Mouse (Mus musculus) limb, embryonic 14.5 days (tissue): ENCODE measurements around the gene C130050O18Rik. TPM values are rescaled to one million over a fixed set of nuclear protein-coding genes. Genes with fewer than 3 reads are reported as not detected.

ENCODE experiments used
- ATAC-seq: fragments of 200-750 bp; cut with Nextera tagmentation; 2 replicates; pipeline ENCODE4 v1.8.0; 2017; ENCODE audit warnings: low read depth, moderate number of reproducible peaks, moderate TSS enrichment; ENCODE audit not compliant: low FRiP score
- DNase-seq: peaks from one replicate; pipeline ENCODE4 v3.0.0-alpha.2; 2015; ENCODE audit warnings: low spot score
- H3K27ac ChIP-seq: fragments of 300-500 bp; sonication (generic); replicated peaks from 2 replicates; pipeline ENCODE4 v1.5.1; 2014; ENCODE audit warnings: low read depth, mild to moderate bottlenecking, low read length, moderate library complexity, mixed read lengths
- H3K27me3 ChIP-seq: fragments of 300-500 bp; sonication (generic); 2 replicates; pipeline ENCODE4 v1.6.1; 2014; ENCODE audit warnings: low read length, mixed read lengths; ENCODE audit not compliant: control insufficient read depth, insufficient read depth
- H3K36me3 ChIP-seq: fragments of 300-500 bp; sonication (generic); 2 replicates; pipeline ENCODE4 v1.6.1; 2014; ENCODE audit warnings: mild to moderate bottlenecking, low read length, moderate library complexity, mixed read lengths; ENCODE audit not compliant: control insufficient read depth, insufficient read depth
- H3K4me1 ChIP-seq: fragments of 300-500 bp; sonication (generic); 2 replicates; pipeline ENCODE4 v1.6.1; 2014; ENCODE audit warnings: antibody characterized with exemption, low read length, mixed read lengths; ENCODE audit not compliant: control insufficient read depth, insufficient read depth
- H3K4me2 ChIP-seq: fragments of 300-500 bp; sonication (generic); replicated peaks from 2 replicates; pipeline ENCODE4 v1.6.1; 2014; ENCODE audit warnings: low read depth, mild to moderate bottlenecking, low read length, moderate library complexity; ENCODE audit not compliant: severe bottlenecking
- H3K4me3 ChIP-seq: fragments of 300-500 bp; sonication (generic); replicated peaks from 2 replicates; pipeline ENCODE4 v1.5.1; 2014; ENCODE audit warnings: low read length
- H3K9ac ChIP-seq: fragments of 300-500 bp; sonication (generic); 2 replicates; pipeline ENCODE4 v1.6.1; 2014; ENCODE audit warnings: mild to moderate bottlenecking, low read depth, low read length, moderate library complexity; ENCODE audit not compliant: severe bottlenecking
- H3K9me3 ChIP-seq: fragments of 300-500 bp; sonication (generic); 2 replicates; pipeline ENCODE4 v1.6.1; 2016; ENCODE audit warnings: low read length; ENCODE audit not compliant: control insufficient read depth
- POLR2A ChIP-seq: fragments of 200-500 bp; IDR thresholded peaks from 2 replicates; pipeline ENCODE4 v1.8.0; 2012; ENCODE audit warnings: inconsistent platforms, mild to moderate bottlenecking, moderate library complexity, borderline replicate concordance; ENCODE audit not compliant: insufficient read depth, insufficient read length; ENCODE audit errors: extremely low read depth
- WGBS: fragments of 180-500 bp; shearing (Covaris S2); extraction: QIAGEN DNeasy Blood & Tissue Kit; methylation state at CpG from one replicate; pipeline ENCODE4 v1.1.7; 2014; 5-methylcytosine and 5-hydroxymethylcytosine counted together
- polyA plus RNA-seq, 2 experiments: library from polyadenylated mRNA; depleted of rRNA in 1 of 2; stranded (reverse) in 1 of 2; unstranded in 1 of 2; fragments of >200 nt; fragmentation: Nextera tagmentation in 1 of 2; extraction: Ambion mirVana in 1 of 2; gene quantifications; 2 replicates each; pipeline versions ENCODE4 v1.2.1 to v1.2.3; 2012 to 2014

C130050O18Rik gene
- polyA plus RNA-seq, 2 experiments, result 7.5 to 9.1 TPM

DNA sequence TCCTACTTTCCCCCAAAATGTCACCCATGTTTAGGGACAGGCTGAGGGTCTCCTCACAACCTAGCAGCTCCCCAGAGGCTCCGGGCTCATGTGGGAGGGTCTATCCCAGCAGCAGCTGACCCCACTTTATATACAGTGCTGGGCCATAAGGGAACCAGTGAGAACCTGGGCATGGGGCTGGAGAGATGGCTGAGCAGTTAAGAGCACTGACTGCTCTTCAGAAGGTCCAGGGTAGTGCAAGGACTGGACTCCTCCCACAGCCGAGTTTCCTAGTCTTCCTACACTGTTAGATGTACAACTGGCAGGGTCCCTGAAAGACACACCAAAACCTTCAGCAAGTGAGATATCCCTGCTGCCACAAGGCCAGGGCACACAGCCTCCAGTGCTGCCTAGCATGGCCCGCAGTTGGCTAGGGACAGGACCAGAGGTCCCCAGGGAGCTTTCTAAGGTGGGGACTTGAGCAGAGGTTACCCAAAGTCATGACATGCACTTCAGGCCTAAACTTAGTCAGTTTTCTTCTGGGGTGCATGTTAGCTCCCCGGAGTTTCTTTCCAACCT, 7.6 kb upstream of the C130050O18Rik start:
- Histone ChIP-seq H3K36me3 (peaks cover 3% of the 10 kb centered on the region; the same call in 1 of the 2 replicates), H3K9ac (no peak overlapping the region), H3K4me1 (peaks cover 9% of the 10 kb centered on the region; the same call in 1 of the 2 replicates), H3K4me2 (no peak overlapping the region), H3K9me3 (no peaks in the 10 kb centered on the region), H3K27me3 (no peaks in the 10 kb centered on the region), H3K27ac (no peak overlapping the region), H3K4me3 (no peak overlapping the region)
- ATAC-seq (no peak), DNase-seq (no peak)
- WGBS, result 88% methylated on average over 4 of the region's 4 CpGs
- no peak for TF ChIP-seq POLR2A

DNA sequence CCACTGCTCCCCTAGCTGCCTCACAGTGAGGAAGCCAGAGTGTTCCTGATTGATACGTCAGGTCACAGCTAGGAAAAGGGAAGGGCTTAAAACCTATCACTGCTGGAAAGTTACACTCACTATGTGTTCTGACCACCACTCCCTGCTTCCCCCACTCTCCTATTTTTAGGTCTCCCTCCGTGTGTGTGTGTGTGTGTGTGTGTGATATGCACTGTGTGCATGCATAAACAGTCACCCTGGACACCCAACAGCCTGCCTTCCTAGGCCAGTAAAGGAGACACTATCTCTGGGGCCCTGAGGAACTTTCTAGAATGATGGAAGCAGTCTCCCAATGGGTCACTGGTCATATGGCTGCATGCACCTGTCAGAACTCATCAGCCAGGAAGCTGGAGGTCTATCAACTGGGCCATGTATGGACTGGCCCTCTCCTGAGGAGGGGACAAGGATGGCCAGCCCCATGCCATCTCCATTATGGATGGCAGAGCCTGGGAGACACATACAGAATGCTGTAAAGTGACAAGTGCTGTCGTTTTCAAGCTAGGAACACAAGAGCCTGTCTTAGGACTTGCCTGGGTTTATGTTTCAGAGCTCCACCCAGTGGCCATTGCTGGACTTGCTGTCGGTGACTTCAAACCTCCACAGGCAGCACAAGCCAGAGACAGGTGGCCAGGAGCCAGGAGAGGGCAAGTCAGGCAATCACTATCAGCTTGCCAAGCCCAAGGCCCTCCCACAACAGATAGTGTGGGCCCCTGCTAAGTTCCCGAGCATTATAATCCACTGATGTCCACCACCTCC, 6.9 kb upstream of the C130050O18Rik start:
- peak; percentile 74 for DNase-seq
- WGBS, result 38% methylated on average over 5 of the region's 5 CpGs

DNA sequence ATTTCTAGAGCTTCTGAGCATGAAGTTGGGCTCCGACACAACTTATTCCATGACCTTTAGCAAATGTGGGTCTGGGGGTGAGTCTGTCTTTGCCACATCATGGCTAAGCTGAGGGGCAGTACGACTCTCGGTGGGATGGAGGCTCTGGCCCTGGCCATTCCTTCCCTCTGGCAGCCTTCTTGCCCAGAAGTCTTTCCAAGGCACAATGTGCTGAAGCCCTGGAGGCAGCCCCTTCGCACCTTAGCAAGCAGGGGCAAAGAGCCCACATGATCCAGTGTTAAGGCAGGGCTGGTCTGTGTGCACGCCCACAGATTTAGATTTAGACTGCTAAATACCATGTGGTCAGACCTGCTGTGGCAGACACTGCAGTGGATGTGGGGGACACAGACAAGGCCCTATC, 6.3 kb upstream of the C130050O18Rik start:
- WGBS, result 75% methylated on average over 5 of the region's 5 CpGs
- ATAC-seq (no peak), DNase-seq (no peak)
- Histone ChIP-seq H3K4me3 (no peak overlapping the region), H3K9ac (no peak overlapping the region), H3K4me2 (no peak overlapping the region), H3K4me1 (peaks cover 9% of the 10 kb centered on the region; the same call in 1 of the 2 replicates), H3K36me3 (no peaks in the 10 kb centered on the region), H3K27me3 (no peaks in the 10 kb centered on the region), H3K9me3 (no peaks in the 10 kb centered on the region), H3K27ac (no peak overlapping the region)
- no peak for TF ChIP-seq POLR2A

More for the DNA sequence above, 6.9 kb upstream of the C130050O18Rik start:
- Histone ChIP-seq H3K27ac (no peak overlapping the region), H3K4me3 (no peak overlapping the region), H3K4me2 (no peak overlapping the region), H3K9me3 (no peaks in the 10 kb centered on the region), H3K27me3 (no peaks in the 10 kb centered on the region), H3K9ac (no peak overlapping the region), H3K4me1 (peaks cover 9% of the 10 kb centered on the region; the same call in 1 of the 2 replicates), H3K36me3 (no peaks in the 10 kb centered on the region)
- ATAC-seq, result peak; percentile 79
- no peak for TF ChIP-seq POLR2A

DNA sequence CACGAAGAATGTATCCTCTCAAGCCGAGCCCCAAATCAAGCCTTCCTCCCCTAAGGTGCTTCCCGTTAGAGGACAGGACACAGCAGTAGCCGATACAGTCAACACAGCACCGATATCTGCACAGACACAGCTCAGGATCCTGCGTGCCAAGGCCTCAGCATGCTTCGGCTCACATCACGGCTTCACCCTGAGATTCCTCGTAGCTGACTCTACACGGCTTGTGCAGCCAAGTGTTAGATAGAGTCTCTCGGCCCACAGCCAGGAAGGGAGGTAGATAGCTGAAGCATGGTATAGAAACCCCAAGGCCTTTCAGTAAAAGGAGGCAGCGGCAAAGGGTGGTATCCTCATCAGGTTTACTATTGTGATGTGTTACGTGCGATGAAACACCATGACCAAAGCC, 5.1 kb upstream of the C130050O18Rik start:
- Histone ChIP-seq H3K27me3 (no peaks in the 10 kb centered on the region), H3K27ac (no peak overlapping the region), H3K9ac (no peak overlapping the region), H3K4me2 (no peak overlapping the region), H3K9me3 (no peaks in the 10 kb centered on the region), H3K4me1 (0 out of 2 replicates have a peak, but pooled peaks cover 5% of the 10 kb centered on the region), H3K36me3 (no peaks in the 10 kb centered on the region), H3K4me3 (no peak overlapping the region)
- ATAC-seq (no peak), DNase-seq (no peak)
- no peak for TF ChIP-seq POLR2A
- WGBS, result 91% methylated on average over 14 of the region's 14 CpGs

DNA sequence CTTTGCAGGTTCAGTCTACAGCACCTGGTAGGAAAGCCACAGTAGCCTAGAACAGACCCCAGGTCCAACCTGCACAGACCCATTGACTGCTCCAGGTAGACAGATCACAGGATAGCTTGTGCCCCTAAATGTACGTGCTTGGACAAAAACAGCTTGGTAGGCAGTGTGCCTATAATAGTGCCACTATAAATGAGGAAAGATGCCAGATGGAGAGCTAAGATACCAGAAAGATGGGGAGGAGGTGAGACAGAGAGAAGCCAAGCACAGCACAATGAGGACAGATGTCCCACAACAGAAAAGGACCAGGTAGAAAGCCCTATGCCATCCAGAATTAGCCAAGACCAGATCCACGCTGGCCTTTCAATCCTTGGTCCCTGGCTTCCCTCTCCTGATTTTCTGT, 3.0 kb upstream of the C130050O18Rik start:
- H3K36me3 ChIP-seq, result no peaks in the 10 kb centered on the region
- no peak overlapping the region for H3K4me2 ChIP-seq
- no peaks in the 10 kb centered on the region for H3K27me3 ChIP-seq
- DNase-seq (no peak), ATAC-seq (no peak)
- H3K4me3 ChIP-seq, result no peak overlapping the region
- H3K27ac ChIP-seq, result no peak overlapping the region
- no peak for TF ChIP-seq POLR2A
- WGBS, result 95% methylated on average over 2 of the region's 2 CpGs
- no peak overlapping the region for H3K9ac ChIP-seq
- H3K9me3 ChIP-seq, result no peaks in the 10 kb centered on the region
- peaks cover 11% of the 10 kb centered on the region for H3K4me1 ChIP-seq
